Mouse (Mus musculus): ENCODE data around the gene Lpp.
"Not testable (repeated sequence)": the region's sequence is repeated elsewhere in the genome, so short reads cannot be mapped to it uniquely, and the experiment has no call there.

The Lpp gene

GRCm38 (mm10) chr16:24973009-24973631 lies 579.8 kb downstream of the Lpp start:
- in situ Hi-C loops (cut with MboI), result no loop called here

GRCm38 (mm10) chr16:24977771-24978170 lies 584.5 kb downstream of the Lpp start:
- in situ Hi-C loops (cut with MboI), result no loop called here

GRCm38 (mm10) chr16:24978226-24978625 lies 584.9 kb downstream of the Lpp start:
- in situ Hi-C loops (cut with MboI), result no loop called here

- in situ Hi-C loops (cut with MboI), result no loop called here
Observed at GRCm38 (mm10) chr16:24979391-24979790, 586.1 kb downstream of the Lpp start.

- in situ Hi-C loops (cut with MboI), result no loop called here
Observed at GRCm38 (mm10) chr16:24982828-24983227, 589.5 kb downstream of the Lpp start.

- in situ Hi-C loops (cut with MboI), result no loop called here
Observed at GRCm38 (mm10) chr16:24990331-24990730, 597.0 kb downstream of the Lpp start.

- in situ Hi-C loops (cut with MboI), result no loop called here
Observed at GRCm38 (mm10) chr16:24991059-24991541, 597.8 kb downstream of the Lpp start.

- in situ Hi-C loops (cut with MboI), result no loop called here
Observed at GRCm38 (mm10) chr16:24991995-24992394, 598.7 kb downstream of the Lpp start.

- in situ Hi-C loops (cut with MboI), result no loop called here
Observed at GRCm38 (mm10) chr16:24992494-24992893, 599.2 kb downstream of the Lpp start.

- in situ Hi-C loops (cut with MboI), result no loop called here
Observed at GRCm38 (mm10) chr16:25010980-25011877, 617.9 kb downstream of the Lpp start.

- in situ Hi-C loops (cut with MboI), result no loop called here
Observed at GRCm38 (mm10) chr16:25012938-25013337, 619.6 kb downstream of the Lpp start.

GRCm38 (mm10) chr16:25016261-25016836 lies 623.0 kb downstream of the Lpp start:
- in situ Hi-C loops (cut with MboI), result no loop called here

- in situ Hi-C loops (cut with MboI), result no loop called here
Observed at GRCm38 (mm10) chr16:25017046-25017445, 623.7 kb downstream of the Lpp start.

- in situ Hi-C loops (cut with MboI), result not testable (repeated sequence)
Observed at GRCm38 (mm10) chr16:25021743-25022359, 628.5 kb downstream of the Lpp start.

- in situ Hi-C loops (cut with MboI), result no loop called here
Observed at GRCm38 (mm10) chr16:25024591-25024990, 631.3 kb downstream of the Lpp start.

GRCm38 (mm10) chr16:25026191-25026590 lies 632.9 kb downstream of the Lpp start:
- in situ Hi-C loops (cut with MboI), result no loop called here

GRCm38 (mm10) chr16:25029548-25029947 lies 636.2 kb downstream of the Lpp start:
- in situ Hi-C loops (cut with MboI), result no loop called here

GRCm38 (mm10) chr16:25037361-25037760 lies 644.1 kb downstream of the Lpp start:
- in situ Hi-C loops (cut with MboI), result no loop called here

- in situ Hi-C loops (cut with MboI), result no loop called here
Observed at GRCm38 (mm10) chr16:25038529-25038928, 645.2 kb downstream of the Lpp start.

- in situ Hi-C loops (cut with MboI), result no loop called here
Observed at GRCm38 (mm10) chr16:25039904-25040303, 646.6 kb downstream of the Lpp start.

- in situ Hi-C loops (cut with MboI), result no loop called here
Observed at GRCm38 (mm10) chr16:25041165-25041564, 647.9 kb downstream of the Lpp start.

GRCm38 (mm10) chr16:25041855-25042529 lies 648.7 kb downstream of the Lpp start:
- in situ Hi-C loops (cut with MboI), result no loop called here

Data from mature B cell (primary cell).